In genomic region chr8:95951794-95952193, GRCm38 (mm10) we compare ENCODE assay signal across 8 mouse cellular contexts.
DNase-seq lines count a peak whose midpoint lies in the region; ATAC-seq and TF ChIP-seq lines count a peak whose summit lies in the region.

No protein-coding gene starts in this region.

- H3K27me3 ChIP-seq in intestine, embryonic 14.5 days (replicated peaks; ENCODE audit: control insufficient read depth, insufficient read depth, low read length) = no peaks in the 10 kb centered on the region

- peak; percentile 72 for TF ChIP-seq CTCF in gastrocnemius, adult 2 months (IDR thresholded peaks at IDR 0.05)

- intact Hi-C loops in gastrocnemius, adult 2 months (cut with DNase I) = no loop called here

- WGBS in intestine, embryonic 14.5 days = 3% methylated on average over 17 of the region's 17 CpGs

- peak; percentile 33 for DNase-seq in adrenal gland, adult 8-10 months
- peak; percentile 71 to 79 for DNase-seq in cerebellum, postnatal 4 days (ENCODE audit: low spot score in 2 of 2)
- peak; percentile 51 for DNase-seq in gastrocnemius, adult 2 months
- DNase-seq in intestine, embryonic 14.5 days (ENCODE audit: low spot score) = peak; percentile 89
- peak; percentile 36 to 72 for DNase-seq in left cerebral cortex, adult 8-10 months (ENCODE audit: low spot score in 2 of 2)
- peak; percentile 69 for DNase-seq in right cerebral cortex, postnatal 25 days

- peak overlapping the region; percentile 52 for H3K4me3 ChIP-seq in gastrocnemius, adult 2 months
- peak overlapping the region; percentile 18; the same call in 1 of the 2 replicates for H3K4me3 ChIP-seq in intestine, embryonic 14.5 days (ENCODE audit: low read depth, low read length)

- H3K4me2 ChIP-seq in intestine, embryonic 14.5 days (ENCODE audit: low read length) = peak overlapping the region; percentile 42

- no peak overlapping the region for H3K27ac ChIP-seq in gastrocnemius, adult 2 months
- no peak overlapping the region for H3K27ac ChIP-seq in intestine, embryonic 14.5 days (ENCODE audit: low read depth)

- no peaks in the 10 kb centered on the region for H3K4me1 ChIP-seq in intestine, embryonic 14.5 days (replicated peaks; ENCODE audit: control insufficient read depth, insufficient read depth, low read length)

- peak; percentile 72; the same call in 1 of the 2 replicates for ATAC-seq in intestine, embryonic 14.5 days (replicated peaks; ENCODE audit: low FRiP score, low TSS enrichment, low read depth)
- ATAC-seq in megakaryocyte progenitor cell, adult 5-6 weeks (replicated peaks; ENCODE audit: poor library complexity) = peak; percentile 98
- no peak for ATAC-seq in inflammation-experienced regulatory T-cells, adult 6 months

- H3K9me3 ChIP-seq in intestine, embryonic 14.5 days (ENCODE audit: control insufficient read depth, low read length) = no peaks in the 10 kb centered on the region

- no peaks in the 10 kb centered on the region for H3K36me3 ChIP-seq in intestine, embryonic 14.5 days (ENCODE audit: control insufficient read depth, insufficient read depth, low read length)

- H3K9ac ChIP-seq in intestine, embryonic 14.5 days (ENCODE audit: low read length) = 0 out of 2 replicates have a peak overlapping the region, but pooled peaks have one; percentile 11

Comparison
In these comparisons a context has a peak if more than half of its experiments do, and no peak if none do; other contexts are left out.
1. DNase-seq: peak in every context shown above with its lines; median percentile 89 in intestine, embryonic 14.5 days; 75 in cerebellum, postnatal 4 days; 69 in right cerebral cortex, postnatal 25 days; 54 in left cerebral cortex, adult 8-10 months; 51 in gastrocnemius, adult 2 months; 33 in adrenal gland, adult 8-10 months.